Mouse (Mus musculus): ENCODE measurements around the gene Ireb2.

DNA sequence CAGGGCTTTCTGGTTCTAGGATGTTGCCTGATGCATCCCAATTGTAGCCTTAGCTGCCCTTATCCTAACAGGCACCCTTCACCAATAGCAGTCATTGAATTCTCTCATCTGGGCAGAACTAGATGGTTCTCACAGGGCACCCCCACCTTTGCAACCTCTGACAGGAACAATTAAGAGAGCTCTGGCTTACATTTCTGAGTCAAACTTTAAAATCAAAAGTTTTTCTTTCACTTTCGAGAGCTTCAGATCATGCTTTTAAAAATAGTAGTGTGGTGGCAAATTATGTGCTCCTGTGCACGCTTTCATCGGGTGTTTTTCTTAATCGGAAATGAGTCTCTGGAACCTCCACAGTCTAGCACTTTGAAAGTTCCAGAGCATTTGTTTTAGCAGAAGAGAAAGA is 97.5 kb downstream of the Ireb2 start:
- TF ChIP-seq CTCF (IDR thresholded peaks at IDR 0.05; ENCODE audit: low read depth) (no peak), EP300 (IDR thresholded peaks at IDR 0.05; ENCODE audit: low read depth) (no peak)
